Mouse (Mus musculus) stomach, embryonic 14.5 days (tissue): ENCODE data around the gene Zfp706. TPM values are rescaled to one million over a fixed set of nuclear protein-coding genes. Genes with fewer than 3 reads are reported as not detected.

ENCODE experiments used
- ATAC-seq: fragments of 200-750 bp; cut with Nextera tagmentation; 2 replicates; pipeline ENCODE4 v1.8.0; 2017; ENCODE audit warnings: low read depth, moderate TSS enrichment; ENCODE audit not compliant: insufficient number of reproducible peaks, insufficient read depth, low FRiP score
- H3K27ac ChIP-seq: fragments of 300-500 bp; sonication (generic); 2 replicates; pipeline ENCODE4 v1.5.1; 2014; ENCODE audit warnings: mild to moderate bottlenecking, low read length, moderate library complexity, mixed read lengths
- H3K27me3 ChIP-seq: fragments of 300-500 bp; sonication (generic); 2 replicates; pipeline ENCODE4 v1.6.1; 2014; ENCODE audit warnings: low read length, control low read depth, mixed read lengths; ENCODE audit not compliant: control insufficient read depth, insufficient read depth
- H3K36me3 ChIP-seq: fragments of 300-500 bp; sonication (generic); 2 replicates; pipeline ENCODE4 v1.6.1; 2014; ENCODE audit warnings: mild to moderate bottlenecking, control low read depth, low read length, moderate library complexity, mixed read lengths; ENCODE audit not compliant: control insufficient read depth, insufficient read depth
- H3K4me1 ChIP-seq: fragments of 300-500 bp; sonication (generic); 2 replicates; pipeline ENCODE4 v1.6.1; 2014; ENCODE audit warnings: low read length, control low read depth, mixed read lengths; ENCODE audit not compliant: control insufficient read depth, insufficient read depth
- H3K4me2 ChIP-seq: fragments of 300-500 bp; sonication (generic); replicated peaks from 2 replicates; pipeline ENCODE4 v1.6.1; 2014; ENCODE audit warnings: low read depth, low read length, control low read depth
- H3K4me3 ChIP-seq: fragments of 300-500 bp; sonication (generic); 2 replicates; pipeline ENCODE4 v1.5.1; 2014; ENCODE audit warnings: low read depth, low read length, control low read depth
- H3K9ac ChIP-seq: fragments of 300-500 bp; sonication (generic); replicated peaks from 2 replicates; pipeline ENCODE4 v1.6.1; 2014; ENCODE audit warnings: low read depth, mild to moderate bottlenecking, control low read depth, low read length, moderate library complexity, mixed read lengths
- H3K9me3 ChIP-seq: fragments of 300-500 bp; sonication (generic); 2 replicates; pipeline ENCODE4 v1.6.1; 2016; ENCODE audit warnings: low read depth, low read length, control low read depth; ENCODE audit not compliant: control insufficient read depth
- WGBS: fragments of 180-500 bp; shearing (Covaris S2); extraction: QIAGEN DNeasy Blood & Tissue Kit; methylation state at CpG from one replicate; pipeline ENCODE4 v1.1.7; 2014; 5-methylcytosine and 5-hydroxymethylcytosine counted together
- polyA plus RNA-seq: library from polyadenylated mRNA; unstranded; fragments of >200 nt; fragmentation: Nextera tagmentation; extraction: Ambion mirVana; gene quantifications from 2 replicates; pipeline ENCODE4 v1.2.1, GENCODE M21; 2014

Gene Zfp706
- polyA plus RNA-seq, 1 experiment from 2014 or later = 417 TPM

DNA sequence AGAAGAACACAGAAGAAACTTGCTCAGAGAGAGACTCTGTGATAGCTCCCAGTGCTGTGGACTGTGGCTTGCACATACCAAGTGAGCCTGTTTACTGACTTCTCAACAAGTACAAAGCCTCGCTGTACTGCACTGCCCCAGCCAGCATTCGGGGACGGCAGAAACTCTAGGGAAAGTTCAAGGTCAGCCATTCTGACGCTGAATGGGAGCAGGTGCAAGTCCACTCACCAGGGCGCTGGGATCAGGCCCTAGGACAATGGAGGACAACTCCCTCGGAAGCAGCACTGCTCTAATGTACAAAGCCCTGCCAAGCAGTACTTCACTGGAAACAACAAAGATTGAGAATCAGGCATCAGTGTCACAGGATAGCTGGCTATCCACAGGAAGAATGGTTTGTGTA lies 16.2 kb downstream of the Zfp706 start:
- 64% methylated on average over 6 of the region's 6 CpGs for WGBS
- H3K4me3 ChIP-seq = no peak overlapping the region
- no peaks in the 10 kb centered on the region for H3K36me3 ChIP-seq
- H3K9ac ChIP-seq = no peak overlapping the region
- H3K9me3 ChIP-seq = no peaks in the 10 kb centered on the region
- no peak for ATAC-seq
- H3K27me3 ChIP-seq = no peaks in the 10 kb centered on the region
- no peak overlapping the region for H3K27ac ChIP-seq
- H3K4me2 ChIP-seq = no peak overlapping the region
- H3K4me1 ChIP-seq = no peaks in the 10 kb centered on the region

DNA sequence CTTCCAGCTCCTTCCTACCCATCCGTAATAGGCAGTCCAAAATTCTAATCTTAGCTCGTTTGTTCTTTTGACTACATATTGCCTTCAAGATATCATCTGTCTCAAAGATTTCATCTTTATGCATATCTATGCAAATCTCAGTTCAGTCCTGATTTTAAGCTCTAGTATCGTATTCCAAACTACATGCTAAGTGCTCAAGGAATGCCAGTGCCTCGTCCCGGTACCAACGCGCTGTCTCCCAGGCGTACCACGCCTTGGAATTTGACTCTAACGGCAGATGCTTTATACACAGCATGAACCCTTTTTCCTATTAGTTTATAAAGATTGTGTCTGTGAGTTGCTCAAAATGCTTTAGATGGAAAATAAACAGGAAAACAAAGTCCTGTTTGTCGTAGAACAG lies 17.7 kb downstream of the Zfp706 start:
- no peak overlapping the region for H3K9ac ChIP-seq
- no peak overlapping the region for H3K4me3 ChIP-seq
- no peak for ATAC-seq
- no peak overlapping the region for H3K27ac ChIP-seq
- no peaks in the 10 kb centered on the region for H3K4me1 ChIP-seq
- no peak overlapping the region for H3K4me2 ChIP-seq
- no peaks in the 10 kb centered on the region for H3K36me3 ChIP-seq
- WGBS = 86% methylated on average over 11 of the region's 11 CpGs
- H3K9me3 ChIP-seq = no peaks in the 10 kb centered on the region
- H3K27me3 ChIP-seq = no peaks in the 10 kb centered on the region

DNA sequence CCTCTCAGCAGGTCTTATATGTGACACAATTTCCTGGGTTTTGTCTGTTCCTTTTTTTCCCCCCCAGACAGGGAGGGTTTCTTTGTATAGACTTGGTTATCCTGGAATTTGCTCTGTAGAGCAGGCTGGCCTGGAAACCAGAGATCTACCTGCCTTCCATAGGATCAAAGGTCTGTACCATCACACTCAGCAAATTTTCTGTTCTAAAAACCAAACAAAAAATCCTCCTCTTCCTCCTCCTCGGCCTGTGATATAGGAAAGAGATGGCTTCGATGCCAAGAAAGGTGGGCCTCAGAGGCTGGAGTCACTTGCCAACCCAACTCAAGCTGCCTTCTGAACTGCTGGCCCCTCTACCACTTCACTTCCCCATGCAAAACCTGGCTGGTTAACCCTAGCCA lies 18.9 kb downstream of the Zfp706 start:
- WGBS = 90% methylated on average over 2 of the region's 2 CpGs
- H3K27me3 ChIP-seq = no peaks in the 10 kb centered on the region
- H3K4me1 ChIP-seq = no peaks in the 10 kb centered on the region
- no peak overlapping the region for H3K4me2 ChIP-seq
- ATAC-seq = no peak
- H3K9ac ChIP-seq = no peak overlapping the region
- H3K36me3 ChIP-seq = no peaks in the 10 kb centered on the region
- no peaks in the 10 kb centered on the region for H3K9me3 ChIP-seq
- no peak overlapping the region for H3K4me3 ChIP-seq
- H3K27ac ChIP-seq = no peak overlapping the region

DNA sequence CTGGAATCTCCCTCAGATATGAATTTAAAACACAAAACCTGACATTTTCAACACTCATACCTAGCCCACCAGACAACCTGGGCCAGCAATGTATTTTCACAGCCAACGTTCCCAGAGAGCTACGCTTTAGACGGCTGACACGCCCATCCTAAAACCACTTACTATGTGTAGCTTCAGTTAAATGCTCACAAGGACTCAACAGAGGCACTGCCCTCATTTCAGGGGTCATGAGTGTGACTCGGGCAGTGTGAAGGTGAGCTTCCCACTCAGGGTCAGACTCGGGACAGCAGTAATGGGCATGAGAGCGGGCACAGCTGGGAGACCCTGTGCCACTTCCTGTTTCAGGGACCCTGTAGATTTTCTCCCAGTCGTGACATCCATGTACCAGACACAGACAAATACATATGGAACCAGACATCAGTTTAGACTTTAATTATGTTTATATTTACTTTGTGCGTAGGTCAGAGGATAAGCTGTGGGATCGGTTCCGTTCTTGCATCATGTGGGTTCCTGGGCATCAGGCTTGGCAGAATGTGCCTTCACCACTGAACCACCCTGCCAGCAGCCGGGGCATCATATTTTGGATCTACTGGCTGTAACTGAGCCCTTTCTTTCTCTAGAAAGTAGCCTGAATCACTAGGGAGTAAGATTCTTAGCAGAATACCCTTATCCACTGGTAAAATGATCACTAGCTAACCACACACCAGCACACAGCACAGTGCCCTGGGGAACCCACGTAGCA lies 19.4 kb downstream of the Zfp706 start:
- Histone ChIP-seq H3K36me3 (no peaks in the 10 kb centered on the region), H3K9ac (no peak overlapping the region), H3K4me1 (no peaks in the 10 kb centered on the region), H3K4me2 (no peak overlapping the region), H3K9me3 (no peaks in the 10 kb centered on the region), H3K27ac (no peak overlapping the region), H3K27me3 (no peaks in the 10 kb centered on the region), H3K4me3 (no peak overlapping the region)
- 74% methylated on average over 13 of the region's 13 CpGs for WGBS
- ATAC-seq = no peak

DNA sequence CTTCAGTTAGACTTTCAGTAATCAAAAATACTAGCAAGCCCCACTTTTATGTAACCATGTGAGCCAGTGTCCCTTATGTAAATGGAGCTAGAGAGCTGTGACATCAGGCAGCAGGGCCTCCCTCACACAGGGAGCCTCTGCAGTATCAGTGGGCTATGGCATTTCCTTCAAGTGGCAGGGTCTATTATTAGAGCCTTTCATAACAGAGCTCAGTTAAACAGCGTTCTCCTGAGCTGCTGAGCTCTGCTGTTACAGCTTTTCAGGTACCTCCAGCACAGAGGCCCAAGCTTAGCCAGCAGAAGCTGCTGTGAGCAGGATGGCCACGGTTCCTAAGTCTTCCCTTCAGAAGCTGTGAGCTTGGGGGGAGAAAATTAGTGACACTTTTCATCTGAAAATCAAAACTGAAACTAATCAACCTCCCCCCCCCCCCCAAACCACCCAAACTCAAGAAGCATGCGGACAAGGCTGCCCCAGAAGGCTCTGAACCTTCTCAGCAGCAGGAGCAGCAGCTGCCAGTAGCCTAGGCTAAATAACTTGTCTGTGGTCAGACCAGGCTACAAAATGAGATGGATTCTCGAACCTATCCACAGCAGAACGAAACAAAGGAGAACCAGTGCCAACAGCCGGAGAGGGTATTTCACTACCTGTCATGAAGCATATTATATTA lies 20.2 kb downstream of the Zfp706 start:
- Histone ChIP-seq H3K4me1 (no peaks in the 10 kb centered on the region), H3K9me3 (no peaks in the 10 kb centered on the region), H3K36me3 (no peaks in the 10 kb centered on the region), H3K4me2 (no peak overlapping the region), H3K4me3 (no peak overlapping the region), H3K9ac (no peak overlapping the region), H3K27ac (no peak overlapping the region), H3K27me3 (no peaks in the 10 kb centered on the region)
- ATAC-seq = no peak
- 62% methylated on average over 6 of the region's 6 CpGs for WGBS

DNA sequence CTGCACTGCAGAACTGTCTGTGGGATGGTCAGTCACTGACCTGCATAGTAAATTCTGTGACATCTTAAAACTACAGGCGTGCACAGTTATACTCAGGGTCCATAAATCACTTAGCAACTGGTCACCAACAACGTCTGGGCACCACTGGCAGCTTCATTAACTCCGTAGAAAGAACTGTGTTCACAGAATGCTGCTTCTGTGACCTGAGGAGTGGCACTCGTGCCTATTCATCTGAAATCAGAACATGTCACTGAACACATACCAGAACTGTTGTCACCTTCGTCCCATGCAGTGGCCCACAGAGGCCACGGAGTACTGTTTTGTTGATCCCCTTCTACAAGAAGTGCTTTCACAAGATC lies 22.0 kb downstream of the Zfp706 start:
- H3K4me1 ChIP-seq = 0 out of 2 replicates have a peak, but pooled peaks cover under 1% of the 10 kb centered on the region
- no peak overlapping the region for H3K27ac ChIP-seq
- H3K4me2 ChIP-seq = no peak overlapping the region
- H3K9me3 ChIP-seq = no peaks in the 10 kb centered on the region
- WGBS = 65% methylated on average over 6 of the region's 6 CpGs
- ATAC-seq = no peak
- H3K36me3 ChIP-seq = no peaks in the 10 kb centered on the region
- no peak overlapping the region for H3K4me3 ChIP-seq
- H3K9ac ChIP-seq = no peak overlapping the region
- H3K27me3 ChIP-seq = no peaks in the 10 kb centered on the region

- Histone ChIP-seq H3K27me3 (no peaks in the 10 kb centered on the region), H3K9me3 (no peaks in the 10 kb centered on the region), H3K36me3 (no peaks in the 10 kb centered on the region), H3K4me1 (peaks cover 5% of the 10 kb centered on the region), H3K9ac (no peak overlapping the region), H3K27ac (no peak overlapping the region), H3K4me3 (no peak overlapping the region), H3K4me2 (no peak overlapping the region)
- WGBS = 80% methylated on average over 1 of the region's 1 CpGs
- ATAC-seq = no peak
Measured at GRCm38 (mm10) chr15:36984921-36985566, 22.5 kb downstream of the Zfp706 start.

- Histone ChIP-seq H3K27ac (no peak overlapping the region), H3K9ac (no peak overlapping the region), H3K36me3 (no peaks in the 10 kb centered on the region), H3K27me3 (no peaks in the 10 kb centered on the region), H3K4me1 (peaks cover 6% of the 10 kb centered on the region), H3K4me3 (no peak overlapping the region), H3K4me2 (no peak overlapping the region), H3K9me3 (no peaks in the 10 kb centered on the region)
- WGBS = 48% methylated on average over 3 of the region's 3 CpGs
- no peak for ATAC-seq
Measured at GRCm38 (mm10) chr15:36983455-36983854, 24.1 kb downstream of the Zfp706 start.
